ENCODE assay signal across 21 mouse cellular contexts in the genomic region with DNA sequence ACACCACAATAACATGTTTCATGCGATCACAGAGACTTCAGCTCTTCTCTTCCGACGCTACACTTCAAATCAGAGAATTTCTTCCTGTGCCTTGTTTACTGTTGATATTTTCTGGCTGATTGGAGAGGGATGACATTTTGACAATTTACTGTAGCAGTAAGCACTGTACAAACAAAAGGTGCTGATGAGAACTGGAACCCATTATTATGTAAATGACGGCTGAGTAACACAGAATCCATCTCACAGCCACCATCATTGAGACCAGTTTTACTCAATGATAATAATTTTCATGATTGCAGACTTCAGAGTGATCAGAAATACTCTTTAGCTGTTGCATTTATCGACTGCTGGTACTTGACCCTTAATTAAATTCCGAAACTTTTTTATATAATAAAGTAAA.
DNase-seq lines count a peak whose midpoint lies in the region; ATAC-seq and TF ChIP-seq lines count a peak whose summit lies in the region.
"Had no signal": no experiment of that assay in that cellular context is flagged by ENCODE, and none has a peak within 500 bp of the region (broad histone marks: within the 10 kb centered on the region; RNA-seq: fewer than 3 reads in every experiment).

No protein-coding gene starts in this region.

- no peaks in the 10 kb centered on the region for H3K9me3 ChIP-seq in forebrain, embryonic 14.5 days (replicated peaks; ENCODE audit: control insufficient read depth, low read length)
- no peaks in the 10 kb centered on the region for H3K9me3 ChIP-seq in forebrain, embryonic 11.5 days (ENCODE audit: control insufficient read depth, low read length)
- H3K9me3 ChIP-seq in forebrain, postnatal 0 days (ENCODE audit: low read length) = no peaks in the 10 kb centered on the region
- H3K9me3 ChIP-seq: heart, embryonic 12.5 days; heart, embryonic 15.5 days; intestine, embryonic 15.5 days had no signal

- H3K4me1 ChIP-seq in forebrain, embryonic 14.5 days (ENCODE audit: control insufficient read depth, insufficient read depth, low read length) = peaks cover 23% of the 10 kb centered on the region
- H3K4me1 ChIP-seq in forebrain, embryonic 11.5 days (replicated peaks; ENCODE audit: control insufficient read depth, insufficient read depth, low read length) = 0 out of 2 replicates have a peak, but pooled peaks cover 4% of the 10 kb centered on the region
- H3K4me1 ChIP-seq in forebrain, postnatal 0 days (ENCODE audit: insufficient read depth) = peaks cover 15% of the 10 kb centered on the region; the same call in 1 of the 2 replicates
- H3K4me1 ChIP-seq: heart, embryonic 12.5 days; heart, embryonic 15.5 days; intestine, embryonic 15.5 days had no signal

- peak; percentile 55 for DNase-seq in forebrain, embryonic 14.5 days (ENCODE audit: low spot score)
- DNase-seq in forebrain, embryonic 11.5 days (ENCODE audit: low spot score) = no peak
- DNase-seq in R1 (ENCODE audit: low read depth, low spot score) = peak; percentile 7
- peak; percentile 3 for DNase-seq in brain, adult 2 months (ENCODE audit: low read depth, low spot score)
- DNase-seq in forebrain, postnatal 0 days = peak; percentile 5
- DNase-seq in cerebellum, postnatal 14 days = no peak
- DNase-seq: adrenal gland, postnatal 10 days; adrenal gland, postnatal 36 days; cerebellum, adult 11-12 months; cerebellum, adult 8-10 months; gastrocnemius, postnatal 25 days; heart, adult 18-20 months; heart, postnatal 10 days; heart, postnatal 36 days; kidney, adult 18-20 months; kidney, adult 9 months had no signal

- H3K4me2 ChIP-seq in forebrain, embryonic 14.5 days (ENCODE audit: low read length) = no peak overlapping the region
- no peak overlapping the region for H3K4me2 ChIP-seq in forebrain, embryonic 11.5 days (ENCODE audit: low read depth, low read length, severe bottlenecking)
- no peak overlapping the region for H3K4me2 ChIP-seq in forebrain, postnatal 0 days (ENCODE audit: low read depth)
- H3K4me2 ChIP-seq: heart, embryonic 12.5 days; heart, embryonic 15.5 days; intestine, embryonic 15.5 days had no signal

- no peak overlapping the region for H3K9ac ChIP-seq in forebrain, embryonic 14.5 days (ENCODE audit: low read length)
- H3K9ac ChIP-seq in forebrain, embryonic 11.5 days (ENCODE audit: low read length) = no peak overlapping the region
- H3K9ac ChIP-seq in forebrain, postnatal 0 days = no peak overlapping the region
- H3K9ac ChIP-seq: heart, embryonic 12.5 days; heart, embryonic 15.5 days; intestine, embryonic 15.5 days had no signal

- WGBS in forebrain, embryonic 14.5 days = 62% methylated on average over 6 of the region's 6 CpGs
- 76% methylated on average over 6 of the region's 6 CpGs for WGBS in forebrain, embryonic 11.5 days
- WGBS in forebrain, postnatal 0 days = 54% methylated on average over 6 of the region's 6 CpGs

- H3K36me3 ChIP-seq in forebrain, embryonic 14.5 days (ENCODE audit: control insufficient read depth, insufficient read depth, low read length) = no peaks in the 10 kb centered on the region
- no peaks in the 10 kb centered on the region for H3K36me3 ChIP-seq in forebrain, embryonic 11.5 days (ENCODE audit: control insufficient read depth, insufficient read depth, low read length)
- H3K36me3 ChIP-seq in forebrain, postnatal 0 days (ENCODE audit: insufficient read depth) = no peaks in the 10 kb centered on the region
- H3K36me3 ChIP-seq: heart, embryonic 12.5 days; heart, embryonic 15.5 days; intestine, embryonic 15.5 days had no signal

- H3K27ac ChIP-seq in forebrain, embryonic 14.5 days (ENCODE audit: low read depth, low read length) = no peak overlapping the region
- H3K27ac ChIP-seq in forebrain, embryonic 11.5 days (ENCODE audit: low read depth, low read length) = no peak overlapping the region
- H3K27ac ChIP-seq in forebrain, postnatal 0 days (ENCODE audit: low read depth, low read length) = no peak overlapping the region
- H3K27ac ChIP-seq: heart, embryonic 15.5 days; intestine, embryonic 15.5 days had no signal

- no peak for TF ChIP-seq CTCF in forebrain, postnatal 0 days (IDR thresholded peaks at IDR 0.05; ENCODE audit: low read depth)

- no peaks in the 10 kb centered on the region for H3K27me3 ChIP-seq in forebrain, embryonic 14.5 days (replicated peaks; ENCODE audit: control insufficient read depth, insufficient read depth, low read length)
- no peaks in the 10 kb centered on the region for H3K27me3 ChIP-seq in forebrain, embryonic 11.5 days (ENCODE audit: control insufficient read depth, insufficient read depth, low read length)
- no peaks in the 10 kb centered on the region for H3K27me3 ChIP-seq in forebrain, postnatal 0 days (ENCODE audit: insufficient read depth, low read length)
- H3K27me3 ChIP-seq: heart, embryonic 12.5 days; heart, embryonic 15.5 days; intestine, embryonic 15.5 days had no signal

- no peak overlapping the region for H3K4me3 ChIP-seq in forebrain, embryonic 14.5 days (ENCODE audit: low read depth, low read length)
- H3K4me3 ChIP-seq in forebrain, embryonic 11.5 days (ENCODE audit: low read depth, low read length) = no peak overlapping the region
- H3K4me3 ChIP-seq in forebrain, postnatal 0 days (ENCODE audit: low read depth, low read length) = no peak overlapping the region
- H3K4me3 ChIP-seq: heart, embryonic 12.5 days; heart, embryonic 15.5 days; intestine, embryonic 15.5 days had no signal

- peak; percentile 25; the same call in 1 of the 2 replicates for ATAC-seq in forebrain, embryonic 14.5 days
- ATAC-seq in forebrain, embryonic 11.5 days (replicated peaks; ENCODE audit: low FRiP score) = no peak
- peak; percentile 23; the same call in 1 of the 2 replicates for ATAC-seq in forebrain, postnatal 0 days
- ATAC-seq: CD4-positive, CD25-positive, alpha-beta regulatory T cell, adult 4 months; hindbrain, embryonic 16.5 days; intestine, embryonic 15.5 days had no signal

Comparison
In these comparisons a context has a peak if more than half of its experiments do, and no peak if none do; other contexts are left out.
1. DNase-seq: peak in forebrain, embryonic 14.5 days (single experiment), R1 (single experiment), brain, adult 2 months (single experiment) and forebrain, postnatal 0 days (single experiment); none in forebrain, embryonic 11.5 days (single experiment) and cerebellum, postnatal 14 days (0 of 2).